Mouse (Mus musculus): Measurements from ENCODE around the gene Cdk15. TPM values are rescaled to one million over a fixed set of nuclear protein-coding genes. Genes with fewer than 3 reads are reported as not detected.
A peak's percentile ranks its signal among the peaks of the same experiment; 100 is the strongest.

Cdk15 gene
- polyA plus RNA-seq, 1 experiment from 2014 or later = not detected

DNA sequence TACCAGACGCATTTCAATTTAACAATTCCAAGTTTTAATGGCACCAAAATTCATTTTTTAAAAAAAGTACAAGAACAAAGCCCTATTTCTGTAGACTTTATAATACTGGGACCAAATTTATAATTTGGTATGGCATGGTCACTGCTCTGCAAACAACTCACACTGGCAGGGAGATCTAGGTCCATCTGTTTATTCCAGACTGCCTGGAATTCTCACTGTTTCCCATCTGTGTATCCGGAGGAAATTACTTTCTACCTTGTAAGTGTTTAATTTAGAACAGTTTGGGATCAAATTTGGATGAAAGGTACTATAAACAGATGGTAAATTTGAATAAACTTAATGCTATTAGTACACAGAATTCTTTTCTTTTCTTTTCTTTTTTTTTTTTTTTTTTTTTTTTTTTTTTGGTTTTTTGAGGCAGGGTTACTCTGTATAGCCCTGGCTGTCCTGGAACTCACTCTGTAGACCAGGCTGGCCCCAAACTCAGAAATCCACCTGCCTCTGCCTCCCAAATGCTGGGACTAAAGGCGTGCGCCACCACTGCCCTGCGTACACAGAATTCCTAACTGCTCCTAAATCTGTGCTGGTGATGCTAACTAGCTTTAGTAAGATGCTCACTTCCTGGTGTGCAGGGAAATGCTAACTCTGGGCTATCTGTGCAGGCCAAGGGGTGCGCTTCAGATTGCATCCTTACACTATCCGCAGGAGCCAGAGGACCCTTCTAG, 34.4 kb upstream of the Cdk15 start:
- no peaks in the 10 kb centered on the region for H3K27me3 ChIP-seq (ENCODE audit: control insufficient read depth, insufficient read depth, low read length)
- H3K27ac ChIP-seq (replicated peaks in 1 of 2; ENCODE audit: control insufficient read depth in 1 of 2, insufficient read depth in 1 of 2, low read depth in 2 of 2, low read length in 2 of 2) = no peak overlapping the region
- no peak overlapping the region for H3K4me3 ChIP-seq (ENCODE audit: control insufficient read depth in 1 of 2, insufficient read depth in 1 of 2, low read depth in 1 of 2, low read length in 2 of 2)
- no peak overlapping the region for H3K9ac ChIP-seq (ENCODE audit: low read length)
- WGBS = 91% methylated on average over 7 of the region's 7 CpGs
- peaks cover 0 to 4% of the 10 kb centered on the region in 2 experiments; a peak in 1 of 4 replicates for H3K4me1 ChIP-seq (ENCODE audit: control insufficient read depth in 2 of 2, insufficient read depth in 2 of 2, low read length in 2 of 2)
- ATAC-seq (ENCODE audit: insufficient number of reproducible peaks, insufficient read depth, low FRiP score, low read depth) = no peak
- no peak overlapping the region for H3K4me2 ChIP-seq (ENCODE audit: low read length)
- 0 out of 2 replicates have a peak, but pooled peaks cover 3% of the 10 kb centered on the region for H3K36me3 ChIP-seq (ENCODE audit: control insufficient read depth, insufficient read depth, low read length)
- H3K9me3 ChIP-seq (ENCODE audit: control insufficient read depth, low read length) = no peaks in the 10 kb centered on the region

DNA sequence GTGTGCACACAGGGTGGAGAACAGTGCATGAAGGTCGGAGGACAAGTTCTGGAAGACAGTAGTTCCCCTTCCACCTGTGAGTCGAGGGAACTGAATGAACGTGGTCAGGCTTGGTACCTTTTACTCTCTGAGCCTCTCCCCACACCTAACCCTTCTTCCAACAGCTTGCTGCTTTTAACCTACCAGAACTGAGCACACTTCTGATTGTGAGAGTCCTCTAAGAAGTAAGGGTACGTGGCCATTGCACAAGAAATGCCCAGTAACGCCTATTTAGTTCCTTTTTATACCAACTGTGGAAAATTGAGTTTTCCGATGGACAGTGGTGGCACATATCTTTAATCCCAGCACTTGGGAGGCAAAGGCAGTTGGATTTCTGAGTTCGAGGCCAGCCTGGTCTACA, 28.2 kb upstream of the Cdk15 start:
- no peak overlapping the region for H3K9ac ChIP-seq (ENCODE audit: low read length)
- no peaks in the 10 kb centered on the region for H3K36me3 ChIP-seq (ENCODE audit: control insufficient read depth, insufficient read depth, low read length)
- no peaks in the 10 kb centered on the region for H3K27me3 ChIP-seq (ENCODE audit: control insufficient read depth, insufficient read depth, low read length)
- H3K4me2 ChIP-seq (ENCODE audit: low read length) = no peak overlapping the region
- H3K4me1 ChIP-seq (ENCODE audit: control insufficient read depth in 2 of 2, insufficient read depth in 2 of 2, low read length in 2 of 2) = no peaks in the 10 kb centered on the region
- no peaks in the 10 kb centered on the region for H3K9me3 ChIP-seq (ENCODE audit: control insufficient read depth, low read length)
- H3K4me3 ChIP-seq (ENCODE audit: control insufficient read depth in 1 of 2, insufficient read depth in 1 of 2, low read depth in 1 of 2, low read length in 2 of 2) = no peak overlapping the region
- WGBS = 85% methylated on average over 7 of the region's 7 CpGs
- no peak for ATAC-seq (ENCODE audit: insufficient number of reproducible peaks, insufficient read depth, low FRiP score, low read depth)
- H3K27ac ChIP-seq (replicated peaks in 1 of 2; ENCODE audit: control insufficient read depth in 1 of 2, insufficient read depth in 1 of 2, low read depth in 2 of 2, low read length in 2 of 2) = no peak overlapping the region

- ATAC-seq (ENCODE audit: insufficient number of reproducible peaks, insufficient read depth, low FRiP score, low read depth) = no peak
- Histone ChIP-seq H3K36me3 (ENCODE audit: control insufficient read depth, insufficient read depth, low read length) (no peaks in the 10 kb centered on the region), H3K4me3 (ENCODE audit: control insufficient read depth in 1 of 2, insufficient read depth in 1 of 2, low read depth in 1 of 2, low read length in 2 of 2) (no peak overlapping the region), H3K9me3 (ENCODE audit: control insufficient read depth, low read length) (no peaks in the 10 kb centered on the region), H3K27ac (replicated peaks in 1 of 2; ENCODE audit: control insufficient read depth in 1 of 2, insufficient read depth in 1 of 2, low read depth in 2 of 2, low read length in 2 of 2) (no peak overlapping the region), H3K4me2 (ENCODE audit: low read length) (no peak overlapping the region), H3K27me3 (ENCODE audit: control insufficient read depth, insufficient read depth, low read length) (no peaks in the 10 kb centered on the region), H3K4me1 (ENCODE audit: control insufficient read depth in 2 of 2, insufficient read depth in 2 of 2, low read length in 2 of 2) (no peaks in the 10 kb centered on the region), H3K9ac (ENCODE audit: low read length) (no peak overlapping the region)
- 58% methylated on average over 4 of the region's 4 CpGs for WGBS
Observed at GRCm38 (mm10) chr1:59229187-59229586, 27.5 kb upstream of the Cdk15 start.

- H3K4me1 ChIP-seq (ENCODE audit: control insufficient read depth in 2 of 2, insufficient read depth in 2 of 2, low read length in 2 of 2) = no peaks in the 10 kb centered on the region
- peak within 1 kb of the TSS; percentile 91 for H3K4me2 ChIP-seq (ENCODE audit: low read length)
- no peaks in the 10 kb centered on the region for H3K27me3 ChIP-seq (ENCODE audit: control insufficient read depth, insufficient read depth, low read length)
- peak within 1 kb of the TSS; percentile 90 for H3K9ac ChIP-seq (ENCODE audit: low read length)
- H3K9me3 ChIP-seq (ENCODE audit: control insufficient read depth, low read length) = no peaks in the 10 kb centered on the region
- ATAC-seq (ENCODE audit: insufficient number of reproducible peaks, insufficient read depth, low FRiP score, low read depth) = peak; percentile 94
- under 1% methylated on average over 58 of the region's 58 CpGs for WGBS
- H3K4me3 ChIP-seq (ENCODE audit: control insufficient read depth in 1 of 2, insufficient read depth in 1 of 2, low read depth in 1 of 2, low read length in 2 of 2) = peak within 1 kb of the TSS; percentile 95 to 99
- H3K36me3 ChIP-seq (ENCODE audit: control insufficient read depth, insufficient read depth, low read length) = no peaks in the 10 kb centered on the region
- peak within 1 kb of the TSS; percentile 68 for H3K27ac ChIP-seq (replicated peaks in 1 of 2; ENCODE audit: control insufficient read depth in 1 of 2, insufficient read depth in 1 of 2, low read depth in 2 of 2, low read length in 2 of 2)
Observed at GRCm38 (mm10) chr1:59236856-59237441, 19.8 kb upstream of the Cdk15 start, which contains the start of gene Als2. Gene Als2 (minus strand): TSS chr1:59237231.

- peak overlapping the region; percentile 91 for H3K4me2 ChIP-seq (ENCODE audit: low read length)
- ATAC-seq (ENCODE audit: insufficient number of reproducible peaks, insufficient read depth, low FRiP score, low read depth) = peak; percentile 26
- H3K9me3 ChIP-seq (ENCODE audit: control insufficient read depth, low read length) = no peaks in the 10 kb centered on the region
- no peaks in the 10 kb centered on the region for H3K4me1 ChIP-seq (ENCODE audit: control insufficient read depth in 2 of 2, insufficient read depth in 2 of 2, low read length in 2 of 2)
- H3K27me3 ChIP-seq (ENCODE audit: control insufficient read depth, insufficient read depth, low read length) = no peaks in the 10 kb centered on the region
- H3K4me3 ChIP-seq (ENCODE audit: control insufficient read depth in 1 of 2, insufficient read depth in 1 of 2, low read depth in 1 of 2, low read length in 2 of 2) = peak overlapping the region; percentile 95 to 99
- H3K9ac ChIP-seq (ENCODE audit: low read length) = peak overlapping the region; percentile 90
- H3K36me3 ChIP-seq (ENCODE audit: control insufficient read depth, insufficient read depth, low read length) = no peaks in the 10 kb centered on the region
- 1% methylated on average over 19 of the region's 19 CpGs for WGBS
- peak overlapping the region; percentile 68 for H3K27ac ChIP-seq (replicated peaks in 1 of 2; ENCODE audit: control insufficient read depth in 1 of 2, insufficient read depth in 1 of 2, low read depth in 2 of 2, low read length in 2 of 2)
Observed at GRCm38 (mm10) chr1:59237614-59238211, 19.0 kb upstream of the Cdk15 start.

DNA sequence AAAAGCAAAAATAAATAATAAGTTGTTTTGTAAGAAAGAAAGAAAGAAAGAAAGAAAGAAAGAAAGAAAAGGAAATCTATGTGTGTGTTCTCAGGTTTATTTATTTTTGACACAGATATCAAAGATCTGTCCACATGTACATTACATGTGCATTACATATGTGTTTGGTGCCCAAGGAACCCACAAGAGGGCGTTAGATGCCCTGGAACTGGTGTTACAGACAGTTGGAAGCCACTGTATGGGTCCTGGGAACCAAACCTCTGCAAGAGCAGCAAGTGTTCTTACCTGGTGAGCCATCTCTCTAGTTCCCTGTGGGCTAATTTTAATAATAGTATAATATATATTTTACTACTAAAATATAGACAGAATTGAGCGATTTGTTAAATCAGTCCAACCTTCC, 12.9 kb upstream of the Cdk15 start:
- H3K27ac ChIP-seq (replicated peaks in 1 of 2; ENCODE audit: control insufficient read depth in 1 of 2, insufficient read depth in 1 of 2, low read depth in 2 of 2, low read length in 2 of 2) = no peak overlapping the region
- ATAC-seq (ENCODE audit: insufficient number of reproducible peaks, insufficient read depth, low FRiP score, low read depth) = no peak
- H3K4me1 ChIP-seq (ENCODE audit: control insufficient read depth in 2 of 2, insufficient read depth in 2 of 2, low read length in 2 of 2) = no peaks in the 10 kb centered on the region
- WGBS = 52% methylated on average over 2 of the region's 2 CpGs
- no peak overlapping the region for H3K4me2 ChIP-seq (ENCODE audit: low read length)
- H3K36me3 ChIP-seq (ENCODE audit: control insufficient read depth, insufficient read depth, low read length) = no peaks in the 10 kb centered on the region
- no peaks in the 10 kb centered on the region for H3K9me3 ChIP-seq (ENCODE audit: control insufficient read depth, low read length)
- no peak overlapping the region for H3K4me3 ChIP-seq (ENCODE audit: control insufficient read depth in 1 of 2, insufficient read depth in 1 of 2, low read depth in 1 of 2, low read length in 2 of 2)
- no peaks in the 10 kb centered on the region; the same call in 1 of the 2 replicates for H3K27me3 ChIP-seq (ENCODE audit: control insufficient read depth, insufficient read depth, low read length)
- H3K9ac ChIP-seq (ENCODE audit: low read length) = no peak overlapping the region

DNA sequence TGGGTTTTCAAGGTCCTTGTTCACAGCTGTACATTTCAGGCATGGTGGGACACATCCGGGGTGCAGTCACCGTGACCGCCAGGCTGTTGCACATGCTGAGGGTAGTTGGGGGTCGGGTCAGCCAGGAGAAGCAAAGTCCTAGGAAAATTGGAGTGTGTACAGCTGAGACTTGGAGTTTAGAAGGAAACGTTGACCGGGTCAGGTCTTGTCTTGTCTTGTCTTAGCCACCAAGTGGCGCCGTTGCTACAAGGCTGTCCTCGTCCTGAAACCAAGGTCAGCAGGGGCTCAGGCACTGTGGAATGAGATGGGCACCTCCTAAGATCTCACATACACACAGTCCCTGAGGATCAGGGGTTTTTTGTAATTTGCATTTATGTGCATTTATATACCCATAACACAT, 9.1 kb upstream of the Cdk15 start:
- WGBS = 6% methylated on average over 9 of the region's 9 CpGs
- Histone ChIP-seq H3K4me1 (ENCODE audit: control insufficient read depth in 2 of 2, insufficient read depth in 2 of 2, low read length in 2 of 2) (no peaks in the 10 kb centered on the region), H3K27ac (replicated peaks in 1 of 2; ENCODE audit: control insufficient read depth in 1 of 2, insufficient read depth in 1 of 2, low read depth in 2 of 2, low read length in 2 of 2) (no peak overlapping the region), H3K9ac (ENCODE audit: low read length) (no peak overlapping the region), H3K4me3 (ENCODE audit: control insufficient read depth in 1 of 2, insufficient read depth in 1 of 2, low read depth in 1 of 2, low read length in 2 of 2) (no peak overlapping the region), H3K4me2 (ENCODE audit: low read length) (no peak overlapping the region), H3K36me3 (ENCODE audit: control insufficient read depth, insufficient read depth, low read length) (no peaks in the 10 kb centered on the region), H3K9me3 (ENCODE audit: control insufficient read depth, low read length) (no peaks in the 10 kb centered on the region), H3K27me3 (ENCODE audit: control insufficient read depth, insufficient read depth, low read length) (no peaks in the 10 kb centered on the region; the same call in 1 of the 2 replicates)
- ATAC-seq (ENCODE audit: insufficient number of reproducible peaks, insufficient read depth, low FRiP score, low read depth) = no peak
